Mouse (Mus musculus) liver, adult 2 months (tissue): ENCODE results near the gene Atp5f1.

ENCODE experiments used
- CTCF ChIP-seq: fragments of 200-500 bp; IDR thresholded peaks from 2 replicates; pipeline ENCODE4 v1.5.1; 2011; ENCODE audit warnings: low read depth, low read length, control low read depth
- POLR2A ChIP-seq: fragments of 200-500 bp; IDR thresholded peaks from 2 replicates; pipeline ENCODE4 v1.6.1; 2011; ENCODE audit warnings: low read length, control low read depth; ENCODE audit not compliant: insufficient read depth; ENCODE audit errors: extremely low read depth

DNA sequence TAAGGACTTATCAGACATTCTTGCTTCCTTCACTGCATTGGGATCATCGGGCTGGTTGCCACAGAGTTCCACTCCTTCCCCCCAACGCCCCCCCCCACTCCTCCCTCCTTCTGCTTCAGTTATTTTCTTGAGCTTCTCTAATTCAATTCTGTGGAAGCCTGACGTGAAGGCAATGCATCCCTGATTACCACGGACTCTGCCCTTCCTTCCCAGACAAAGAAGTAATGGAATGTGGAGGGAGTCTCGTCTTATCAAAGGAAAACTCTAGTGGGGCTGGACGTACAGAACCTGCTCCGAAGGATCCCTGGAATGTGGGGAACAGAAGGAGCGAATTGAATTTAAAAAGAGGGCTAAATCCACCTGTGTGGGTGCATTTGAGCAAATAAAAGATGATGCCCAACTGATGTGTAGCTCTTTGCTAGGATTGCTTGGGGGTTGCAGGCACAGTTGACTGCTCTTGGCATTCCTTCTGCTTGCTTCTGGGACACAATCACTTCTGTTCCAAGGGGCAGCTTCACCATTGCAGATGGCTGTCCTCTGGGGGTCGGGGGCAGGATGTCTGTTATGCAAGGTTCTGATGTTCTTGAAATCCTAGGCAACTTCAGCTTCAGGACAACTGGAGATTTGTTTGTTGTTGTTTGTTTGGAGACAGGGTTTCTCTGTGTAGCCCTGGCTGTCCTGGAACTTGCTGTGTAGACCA lies 51.8 kb downstream of the Atp5f1 start:
- no peak for TF ChIP-seq CTCF
- TF ChIP-seq POLR2A: no peak
